Mouse (Mus musculus): Measurements from ENCODE around the gene Zkscan7.
A peak's percentile ranks its signal among the peaks of the same experiment; 100 is the strongest.
"Not testable (repeated sequence)": the region's sequence is repeated elsewhere in the genome, so short reads cannot be mapped to it uniquely, and the experiment has no call there.

Zkscan7 gene

GRCm38 (mm10) chr9:122885385-122885784 lies at the start of gene Zkscan7:
Gene Zkscan7 (plus strand): TSS chr9:122885685.
- DNase-seq (ENCODE audit: low read depth), result no peak

GRCm38 (mm10) chr9:122836126-122836525 lies 49.4 kb upstream of the Zkscan7 start:
- DNase-seq (ENCODE audit: low read depth), result no peak

GRCm38 (mm10) chr9:122836790-122837189 lies 48.7 kb upstream of the Zkscan7 start:
- DNase-seq (ENCODE audit: low read depth), result no peak

GRCm38 (mm10) chr9:122837216-122837615 lies 48.3 kb upstream of the Zkscan7 start:
- DNase-seq (ENCODE audit: low read depth), result no peak

GRCm38 (mm10) chr9:122837680-122838079 lies 47.8 kb upstream of the Zkscan7 start:
- no peak for DNase-seq (ENCODE audit: low read depth)

- DNase-seq (ENCODE audit: low read depth), result no peak
Measured at GRCm38 (mm10) chr9:122843760-122844159, 41.7 kb upstream of the Zkscan7 start, which contains the start of gene Gm35549. Gene Gm35549 (minus strand): TSS chr9:122844035.

GRCm38 (mm10) chr9:122845621-122846020 lies 39.9 kb upstream of the Zkscan7 start:
- no peak for DNase-seq (ENCODE audit: low read depth)

- no peak for DNase-seq (ENCODE audit: low read depth)
Measured at GRCm38 (mm10) chr9:122846156-122846555, 39.3 kb upstream of the Zkscan7 start.

- DNase-seq (ENCODE audit: low read depth), result not testable (repeated sequence)
Measured at GRCm38 (mm10) chr9:122847811-122848311, 37.6 kb upstream of the Zkscan7 start.

GRCm38 (mm10) chr9:122854526-122854925 lies 31.0 kb upstream of the Zkscan7 start:
- no peak for DNase-seq (ENCODE audit: low read depth)

- DNase-seq (ENCODE audit: low read depth), result not testable (repeated sequence)
Measured at GRCm38 (mm10) chr9:122855141-122855540, 30.3 kb upstream of the Zkscan7 start.

GRCm38 (mm10) chr9:122855617-122856016 lies 29.9 kb upstream of the Zkscan7 start:
- no peak for DNase-seq (ENCODE audit: low read depth)

GRCm38 (mm10) chr9:122856716-122857115 lies 28.8 kb upstream of the Zkscan7 start:
- no peak for DNase-seq (ENCODE audit: low read depth)

- no peak for DNase-seq (ENCODE audit: low read depth)
Measured at GRCm38 (mm10) chr9:122860752-122861151, 24.7 kb upstream of the Zkscan7 start.

GRCm38 (mm10) chr9:122863731-122864130 lies 21.8 kb upstream of the Zkscan7 start:
- DNase-seq (ENCODE audit: low read depth), result no peak

GRCm38 (mm10) chr9:122864848-122865247 lies 20.6 kb upstream of the Zkscan7 start:
- no peak for DNase-seq (ENCODE audit: low read depth)

GRCm38 (mm10) chr9:122865697-122866166 lies 19.8 kb upstream of the Zkscan7 start, which contains the start of gene Zfp445:
Gene Zfp445 (minus strand): TSS chr9:122866006.
- peak; percentile 73 for DNase-seq (ENCODE audit: low read depth)

- no peak for DNase-seq (ENCODE audit: low read depth)
Measured at GRCm38 (mm10) chr9:122866192-122866591, 19.3 kb upstream of the Zkscan7 start.

- no peak for DNase-seq (ENCODE audit: low read depth)
Measured at GRCm38 (mm10) chr9:122872595-122872994, 12.9 kb upstream of the Zkscan7 start.

GRCm38 (mm10) chr9:122874653-122875052 lies 10.8 kb upstream of the Zkscan7 start:
- no peak for DNase-seq (ENCODE audit: low read depth)

- DNase-seq (ENCODE audit: low read depth), result no peak
Measured at GRCm38 (mm10) chr9:122875145-122875544, 10.3 kb upstream of the Zkscan7 start.

- no peak for DNase-seq (ENCODE audit: low read depth)
Measured at GRCm38 (mm10) chr9:122886372-122887179, 1.1 kb downstream of the Zkscan7 start.

- DNase-seq (ENCODE audit: low read depth), result no peak
Measured at GRCm38 (mm10) chr9:122901047-122901446, 15.6 kb downstream of the Zkscan7 start.

All from c-Kit-positive CD71-negative TER-119-negative erythroid progenitor cells, embryonic 14.5 days (primary cell).